Mouse (Mus musculus) bone marrow, adult 2 months (tissue): ENCODE data around the gene Zfp335.

Experiments used
- CTCF ChIP-seq: fragments of 200-500 bp; IDR thresholded peaks from 2 replicates; pipeline ENCODE4 v1.5.1; 2011; ENCODE audit warnings: low read length, control low read depth; ENCODE audit not compliant: control insufficient read depth, insufficient read depth
- POLR2A ChIP-seq: fragments of 200-500 bp; IDR thresholded peaks from 2 replicates; pipeline ENCODE4 v1.6.1; 2011; ENCODE audit warnings: low read depth, mild to moderate bottlenecking, control low read depth, low read length, borderline replicate concordance; ENCODE audit not compliant: control insufficient read depth

DNA sequence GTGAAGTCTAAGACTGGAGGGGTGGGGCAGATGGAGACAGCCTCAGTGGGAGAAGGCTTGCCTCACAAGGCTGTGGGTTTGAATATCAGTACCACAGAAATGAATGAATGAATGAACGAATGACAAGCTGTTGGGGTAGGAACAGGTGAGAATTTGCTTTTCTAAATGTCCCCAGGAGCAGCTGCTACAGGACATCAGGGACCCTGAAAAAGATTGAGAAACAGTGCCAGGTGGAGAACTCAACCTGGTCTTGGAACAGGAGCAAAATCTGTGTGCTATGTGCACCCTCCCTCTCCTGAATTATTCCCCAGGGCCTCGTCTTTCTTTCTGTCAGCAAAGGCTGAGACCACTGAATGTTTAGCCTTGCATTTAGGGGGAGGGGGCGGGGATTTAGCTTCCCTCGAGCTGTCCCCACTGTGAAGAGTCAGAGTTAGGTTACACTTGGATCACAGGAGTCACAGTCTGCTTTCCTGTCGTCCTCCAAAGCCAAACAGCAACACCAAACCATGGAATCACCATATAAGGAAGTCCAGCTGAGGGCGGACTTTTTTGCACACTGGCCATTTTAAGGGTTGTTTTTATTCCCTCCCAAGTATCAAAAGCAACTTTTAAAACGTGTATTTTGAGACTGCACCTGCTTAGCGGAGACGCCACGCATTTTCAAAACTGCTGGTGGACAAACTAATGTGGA, 28.7 kb upstream of the Zfp335 start, which contains the start of gene Mmp9:
- TF ChIP-seq CTCF: no peak
- no peak for TF ChIP-seq POLR2A
